Mouse (Mus musculus) cortical plate, adult 2 months (tissue): ENCODE results near the gene Fau.

Source experiments
- CTCF ChIP-seq: fragments of 200-500 bp; IDR thresholded peaks from 2 replicates; pipeline ENCODE4 v1.5.1; 2011; ENCODE audit warnings: mild to moderate bottlenecking, control low read depth, low read length; ENCODE audit not compliant: insufficient read depth; ENCODE audit errors: extremely low read depth
- POLR2A ChIP-seq: fragments of 200-500 bp; IDR thresholded peaks from 2 replicates; pipeline ENCODE4 v1.6.1; 2011; ENCODE audit warnings: mild to moderate bottlenecking, low read length, control low read depth; ENCODE audit not compliant: insufficient read depth; ENCODE audit errors: extremely low read depth

- no peak for TF ChIP-seq CTCF
- no peak for TF ChIP-seq POLR2A
Observed at GRCm38 (mm10) chr19:6047899-6048166, 9.8 kb upstream of the Fau start.
